Mouse (Mus musculus) kidney, adult 9 months (tissue): ENCODE data around the gene Brpf1.

ENCODE experiments used
- DNase-seq: peaks from one replicate; pipeline ENCODE4 v3.0.0; 2022

The Brpf1 gene

GRCm38 (mm10) chr6:113306986-113307349 lies at the start of gene Brpf1:
Gene Brpf1, plus strand, starts transcription at chr6:113307137.
- no peak for DNase-seq

GRCm38 (mm10) chr6:113261174-113261858 lies 45.6 kb upstream of the Brpf1 start:
- no peak for DNase-seq

GRCm38 (mm10) chr6:113263531-113263930 lies 43.4 kb upstream of the Brpf1 start:
- DNase-seq, result no peak

GRCm38 (mm10) chr6:113264429-113264828 lies 42.5 kb upstream of the Brpf1 start:
- no peak for DNase-seq

- DNase-seq, result no peak
These were observed 39.8 kb upstream of the Brpf1 start for GRCm38 (mm10) chr6:113266996-113267655.

- no peak for DNase-seq
These were observed 38.9 kb upstream of the Brpf1 start for GRCm38 (mm10) chr6:113267988-113268387.

- DNase-seq, result no peak
These were observed 34.6 kb upstream of the Brpf1 start for GRCm38 (mm10) chr6:113272365-113272764.

GRCm38 (mm10) chr6:113276846-113277245 lies 30.1 kb upstream of the Brpf1 start:
- DNase-seq, result no peak

- DNase-seq, result no peak
These were observed 25.3 kb upstream of the Brpf1 start for GRCm38 (mm10) chr6:113281676-113282075.

GRCm38 (mm10) chr6:113282101-113282802 lies 24.7 kb upstream of the Brpf1 start, which contains the start of gene Cpne9:
Gene Cpne9, plus strand, starts transcription at chr6:113282307.
- DNase-seq, result peak; percentile 32

GRCm38 (mm10) chr6:113282969-113283368 lies 24.0 kb upstream of the Brpf1 start:
- no peak for DNase-seq

GRCm38 (mm10) chr6:113283500-113283899 lies 23.4 kb upstream of the Brpf1 start:
- DNase-seq, result no peak

GRCm38 (mm10) chr6:113284931-113285330 lies 22.0 kb upstream of the Brpf1 start:
- no peak for DNase-seq

GRCm38 (mm10) chr6:113286316-113286715 lies 20.6 kb upstream of the Brpf1 start:
- no peak for DNase-seq

GRCm38 (mm10) chr6:113287236-113287635 lies 19.7 kb upstream of the Brpf1 start:
- no peak for DNase-seq

GRCm38 (mm10) chr6:113289346-113289745 lies 17.6 kb upstream of the Brpf1 start:
- no peak for DNase-seq

- DNase-seq, result no peak
These were observed 16.6 kb upstream of the Brpf1 start for GRCm38 (mm10) chr6:113290346-113290745.

GRCm38 (mm10) chr6:113292938-113293337 lies 14.0 kb upstream of the Brpf1 start:
- no peak for DNase-seq

- no peak for DNase-seq
These were observed 10.9 kb upstream of the Brpf1 start for GRCm38 (mm10) chr6:113296046-113296445.

- DNase-seq, result no peak
These were observed 10.3 kb upstream of the Brpf1 start for GRCm38 (mm10) chr6:113296639-113297038.

- DNase-seq, result no peak
These were observed 5.6 kb upstream of the Brpf1 start for GRCm38 (mm10) chr6:113301350-113301749.

GRCm38 (mm10) chr6:113302258-113302657 lies 4.7 kb upstream of the Brpf1 start:
- DNase-seq, result peak; percentile 50

- peak; percentile 100 for DNase-seq
These were observed 483 bp upstream of the Brpf1 start for GRCm38 (mm10) chr6:113306322-113306985.
